Mouse (Mus musculus) ovary, adult 2 months (tissue): Measurements from ENCODE around the gene Gja1. TPM values are rescaled to one million over a fixed set of nuclear protein-coding genes. Genes with fewer than 3 reads are reported as not detected.

Experiments used
- polyA plus RNA-seq: library from polyadenylated mRNA; depleted of rRNA; stranded (reverse); fragments of >200 nt; gene quantifications from 2 replicates; pipeline ENCODE4 v1.2.3, GENCODE M21; 2012; rRNA removed

The Gja1 gene
- 129 and 189 TPM in 2 replicates for polyA plus RNA-seq

GRCm38 (mm10) chr10:56377097-56377965 lies at the start of gene Gja1:
Gja1 (plus strand) TSS chr10:56377330.

Other genes with a start within 250 kb of the Gja1 start
- 0.73 and 0.91 TPM in 2 replicates for gene Tbc1d32, start 148.6 kb upstream of the Gja1 start, polyA plus RNA-seq